Mouse (Mus musculus) ovary, postnatal 36 days (tissue): ENCODE data around the gene Il1r1.

Source experiments
- DNase-seq: peaks from one replicate; pipeline ENCODE4 v3.0.0; 2022; ENCODE audit warnings: low spot score, mixed read lengths

Il1r1 gene

DNA sequence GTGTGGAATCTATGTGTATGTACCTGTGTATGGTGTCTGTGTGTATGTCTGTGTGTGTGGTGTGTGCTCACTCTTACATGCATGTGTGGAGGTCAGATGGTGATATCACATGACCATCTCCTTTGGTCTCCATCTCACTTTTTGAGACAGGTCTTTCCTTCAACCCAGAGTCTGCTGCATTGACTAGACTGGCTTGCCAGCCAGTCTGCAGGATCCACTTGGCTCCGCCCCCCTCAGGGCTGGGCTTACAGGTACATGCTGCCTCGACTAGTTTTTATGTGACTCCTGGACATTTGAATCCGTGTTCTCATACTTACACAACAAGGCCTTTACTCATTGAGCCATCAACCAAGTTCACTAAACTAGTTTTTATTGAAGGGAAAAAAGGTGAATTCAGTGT, 6.2 kb downstream of the Il1r1 start:
- DNase-seq: no peak

- DNase-seq: no peak
These were observed 8.3 kb downstream of the Il1r1 start for GRCm38 (mm10) chr1:40233217-40233616.

- DNase-seq: no peak
These were observed 8.7 kb downstream of the Il1r1 start for GRCm38 (mm10) chr1:40233621-40234020.

GRCm38 (mm10) chr1:40235597-40236249, 10.8 kb downstream of the Il1r1 start:
- DNase-seq: no peak

DNA sequence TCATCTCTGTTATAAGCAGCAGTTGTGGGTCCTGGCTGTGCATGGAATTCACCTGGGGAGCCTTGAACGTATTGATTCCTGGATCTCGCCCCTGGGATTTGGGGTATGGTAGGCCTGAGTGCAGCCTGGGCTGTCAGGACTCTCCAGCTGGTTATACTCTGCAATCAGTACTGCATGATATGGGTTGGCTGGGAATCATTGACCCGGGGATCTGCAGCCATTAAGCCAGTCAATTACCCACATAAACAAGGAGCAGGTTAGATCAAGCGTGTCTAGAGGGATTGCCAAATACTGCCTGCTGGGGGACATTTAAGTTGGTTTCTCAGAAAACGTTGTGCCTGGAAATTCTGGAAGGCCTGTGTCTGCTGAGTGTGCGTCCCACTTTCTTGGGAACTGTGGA, 11.8 kb downstream of the Il1r1 start:
- DNase-seq: no peak

DNA sequence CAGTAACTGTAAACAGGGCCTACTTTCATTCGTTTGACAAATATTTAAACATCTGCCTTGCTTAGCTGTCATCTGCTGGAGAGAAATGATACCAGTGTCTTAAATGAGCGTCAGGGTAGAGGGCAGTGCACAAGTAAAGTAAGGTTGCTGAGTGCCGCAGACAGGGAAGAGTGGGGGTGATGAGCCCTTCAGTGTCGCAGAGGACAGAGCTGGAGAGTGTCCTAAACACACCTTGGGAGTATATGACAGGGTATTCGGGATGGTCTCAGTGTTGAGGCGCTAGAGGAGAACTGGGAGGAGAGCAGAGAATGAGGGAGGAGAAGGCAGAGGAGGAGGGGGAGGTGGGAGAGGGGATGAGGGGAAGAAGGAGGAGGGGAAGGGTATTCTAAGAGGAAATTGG, 12.2 kb downstream of the Il1r1 start:
- DNase-seq: no peak

GRCm38 (mm10) chr1:40240353-40241092, 15.6 kb downstream of the Il1r1 start:
- no peak for DNase-seq

GRCm38 (mm10) chr1:40242717-40243116, 17.8 kb downstream of the Il1r1 start:
- no peak for DNase-seq

DNA sequence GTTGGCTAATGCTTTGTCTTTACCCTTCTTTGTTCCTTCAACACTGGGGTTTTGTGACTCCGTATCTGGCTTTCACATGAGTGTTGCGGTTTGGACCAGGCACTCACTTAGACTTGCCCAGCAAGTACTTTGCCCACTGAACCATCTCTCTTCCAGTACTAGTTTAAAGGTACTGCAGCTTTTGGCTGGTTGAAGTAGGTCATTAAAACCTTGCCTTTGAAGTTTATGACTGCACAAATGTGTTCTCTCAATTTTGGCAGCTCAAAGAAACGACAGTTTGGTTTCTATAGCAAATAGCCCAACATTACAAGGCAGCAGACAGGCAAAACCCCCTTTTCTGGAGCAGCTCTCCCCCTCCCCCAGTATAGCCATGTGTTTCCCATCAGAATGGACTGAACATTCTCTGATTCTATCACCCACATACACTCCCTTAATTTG, 18.7 kb downstream of the Il1r1 start:
- no peak for DNase-seq

DNA sequence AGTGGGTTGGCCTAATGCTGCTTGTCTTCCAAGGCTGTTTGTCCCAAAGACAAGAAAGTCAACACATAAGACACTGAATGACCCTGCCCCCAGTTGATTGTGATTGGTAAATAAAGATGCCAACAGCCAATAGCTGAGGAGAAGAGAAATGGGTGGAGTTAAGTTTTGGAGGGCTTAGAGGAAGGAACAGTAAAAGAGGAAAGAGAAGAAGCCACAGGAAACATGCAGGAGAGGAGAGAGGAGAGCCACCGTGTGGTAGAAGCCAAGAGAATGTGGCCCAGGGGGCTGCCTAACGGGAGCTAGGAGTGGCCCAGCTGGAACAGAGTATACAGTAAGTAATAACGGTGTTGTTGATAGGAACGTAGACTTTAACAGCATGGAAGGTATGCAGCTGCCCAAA, 25.5 kb downstream of the Il1r1 start:
- DNase-seq: no peak

DNA sequence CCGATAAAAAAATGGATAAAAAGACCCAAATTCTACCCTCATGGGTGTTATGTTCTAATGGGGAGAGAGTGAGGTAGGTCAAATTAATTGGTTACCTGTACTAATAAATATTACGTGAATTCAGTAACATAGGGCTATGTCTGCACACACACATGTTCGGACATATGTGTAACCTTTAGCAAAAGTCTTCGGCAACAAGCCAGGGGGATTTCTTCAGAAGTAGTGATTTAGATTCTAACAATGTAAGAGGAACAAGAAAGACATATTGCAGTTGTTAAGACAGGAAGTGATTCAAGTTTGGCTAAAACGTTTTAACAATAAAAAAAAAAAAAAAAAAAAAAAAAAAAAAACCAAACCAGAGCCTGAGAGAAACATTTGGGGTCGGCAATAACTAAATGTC, 27.6 kb downstream of the Il1r1 start:
- DNase-seq: no peak

- DNase-seq: no peak
These were observed 29.1 kb downstream of the Il1r1 start for GRCm38 (mm10) chr1:40253940-40254339.

DNA sequence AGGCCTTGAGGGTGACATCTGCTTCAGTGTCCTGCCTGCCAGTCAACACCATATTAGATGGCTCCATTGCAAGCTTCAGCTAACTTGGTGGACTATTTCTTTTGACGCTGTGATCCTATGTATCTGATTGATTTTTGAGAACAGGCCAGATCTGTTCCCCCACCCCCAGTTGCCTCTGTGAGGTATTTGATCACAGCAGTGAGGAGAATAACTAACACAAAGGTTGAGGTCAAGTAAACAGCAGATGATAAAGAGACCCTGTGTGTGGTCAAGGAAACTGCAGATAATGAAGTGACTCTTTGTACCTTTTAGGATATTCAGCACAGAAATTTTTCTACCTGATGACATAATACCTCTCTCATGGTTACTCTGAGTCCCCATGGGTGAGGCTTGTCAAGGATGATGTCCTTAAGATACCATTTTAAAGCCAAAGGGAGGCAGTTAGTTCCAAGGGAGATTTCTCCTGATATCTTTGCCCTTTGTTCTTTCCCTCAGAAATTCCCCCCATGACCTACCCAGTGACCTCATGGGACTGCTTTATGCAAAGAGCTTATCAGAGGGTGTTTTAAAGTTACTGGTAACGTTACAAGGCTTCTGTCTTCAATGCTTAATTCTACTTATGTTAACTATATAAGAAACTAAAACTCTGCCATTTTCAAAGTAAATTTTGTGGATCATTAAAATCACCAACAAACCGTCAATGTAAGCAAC, 29.6 kb downstream of the Il1r1 start:
- DNase-seq: no peak

DNA sequence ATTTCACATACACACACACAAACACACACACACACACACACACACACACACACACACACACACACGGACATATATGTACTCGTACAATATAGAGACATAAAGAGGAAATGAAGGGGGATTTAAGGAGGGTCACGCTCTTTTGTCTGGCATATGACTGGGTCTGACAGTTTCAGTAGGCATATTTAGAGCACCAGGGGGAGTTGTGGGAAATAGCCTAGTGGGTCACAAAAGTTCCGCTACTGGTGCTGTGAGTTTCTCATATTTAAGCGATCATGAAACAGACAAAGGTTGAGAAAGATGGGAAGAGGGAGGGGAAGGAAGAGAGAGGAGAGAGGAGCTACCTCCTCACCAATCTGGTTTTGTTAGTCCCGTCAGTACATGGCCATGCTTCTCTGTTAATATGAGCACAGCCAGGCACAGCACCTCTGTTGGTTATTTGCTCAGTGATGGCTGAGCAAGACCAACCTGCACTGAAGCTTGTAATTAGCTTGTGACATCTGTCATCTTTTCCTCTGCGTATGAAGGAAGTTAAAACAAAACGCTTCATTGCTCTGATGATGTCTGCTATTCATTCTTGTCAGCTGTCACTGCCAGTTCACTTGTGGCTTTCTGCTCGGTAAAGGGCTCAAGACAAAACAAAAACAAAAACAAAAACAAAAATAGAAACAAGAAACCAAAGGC, 37.7 kb downstream of the Il1r1 start:
- DNase-seq: no peak

DNA sequence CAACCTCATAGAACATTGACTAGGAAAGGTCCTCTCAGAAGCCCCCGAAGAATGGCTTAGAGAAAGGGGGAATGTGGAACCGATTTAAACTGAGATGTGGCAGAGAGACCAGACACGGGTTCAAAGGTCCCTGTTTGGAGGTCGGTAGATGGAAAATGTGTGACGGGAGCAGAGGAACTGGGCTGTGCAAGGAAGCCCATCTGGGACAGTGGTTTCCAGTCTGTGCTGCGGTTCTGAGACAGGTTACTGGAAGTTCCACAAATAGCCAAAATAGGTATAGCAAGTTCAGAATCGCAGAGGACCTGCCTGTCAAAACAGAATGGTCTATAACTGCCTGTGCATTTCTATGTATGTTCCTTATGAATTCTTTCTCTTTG, 38.2 kb downstream of the Il1r1 start:
- no peak for DNase-seq

GRCm38 (mm10) chr1:40263679-40264078, 38.8 kb downstream of the Il1r1 start:
- DNase-seq: no peak

DNA sequence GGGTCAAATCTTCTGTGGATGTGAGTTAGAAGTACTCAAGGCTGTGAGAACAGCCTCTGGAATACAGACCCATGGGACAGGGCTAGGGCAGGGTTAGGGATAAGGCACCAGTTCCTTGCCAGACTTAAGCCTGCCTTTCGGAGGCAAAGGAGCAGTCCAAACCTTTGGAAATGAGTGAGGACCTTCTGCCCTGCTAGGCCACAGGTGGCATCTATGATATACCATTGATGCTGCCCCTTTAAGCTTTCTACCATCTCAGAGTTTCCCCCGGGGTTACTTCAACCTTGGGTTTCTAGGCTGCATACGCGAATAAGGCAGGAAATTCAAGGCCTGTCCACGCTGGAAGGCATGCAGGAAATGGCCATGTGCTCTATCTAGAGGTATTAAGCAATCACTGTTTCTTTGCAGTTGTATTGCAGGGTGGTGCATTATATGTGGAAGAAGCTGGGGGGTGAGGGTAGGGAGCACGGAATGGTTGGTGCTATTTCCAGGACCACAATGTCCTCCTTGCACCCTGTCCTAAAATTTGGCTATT, 40.5 kb downstream of the Il1r1 start:
- DNase-seq: no peak

GRCm38 (mm10) chr1:40266431-40267260, 41.8 kb downstream of the Il1r1 start:
- peak; percentile 87 for DNase-seq

- DNase-seq: no peak
These were observed 43.0 kb downstream of the Il1r1 start for GRCm38 (mm10) chr1:40267846-40268245.

- DNase-seq: no peak
These were observed 43.7 kb downstream of the Il1r1 start for GRCm38 (mm10) chr1:40268536-40268935.

DNA sequence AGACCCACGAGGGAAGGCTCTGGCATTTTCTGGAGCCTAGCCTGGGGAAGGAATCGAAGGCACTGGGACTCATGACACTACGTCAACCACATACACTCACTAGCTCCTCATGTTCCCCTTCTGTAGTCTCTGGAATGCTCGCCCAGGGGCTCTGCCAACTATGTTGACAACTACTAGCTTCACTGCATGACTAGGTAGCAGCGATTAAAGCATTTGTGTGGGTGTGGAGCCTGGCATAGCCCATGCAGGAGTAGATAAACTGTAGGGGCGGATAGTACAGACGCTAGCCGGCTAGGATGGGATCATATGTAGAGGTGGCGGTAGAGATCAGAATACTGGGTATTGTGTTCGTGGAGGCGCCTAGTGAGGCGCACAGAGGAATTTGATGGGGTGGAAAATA, 45.5 kb downstream of the Il1r1 start:
- DNase-seq: no peak
